ENCODE assay signal across 29 mouse cellular contexts in the genomic region with DNA sequence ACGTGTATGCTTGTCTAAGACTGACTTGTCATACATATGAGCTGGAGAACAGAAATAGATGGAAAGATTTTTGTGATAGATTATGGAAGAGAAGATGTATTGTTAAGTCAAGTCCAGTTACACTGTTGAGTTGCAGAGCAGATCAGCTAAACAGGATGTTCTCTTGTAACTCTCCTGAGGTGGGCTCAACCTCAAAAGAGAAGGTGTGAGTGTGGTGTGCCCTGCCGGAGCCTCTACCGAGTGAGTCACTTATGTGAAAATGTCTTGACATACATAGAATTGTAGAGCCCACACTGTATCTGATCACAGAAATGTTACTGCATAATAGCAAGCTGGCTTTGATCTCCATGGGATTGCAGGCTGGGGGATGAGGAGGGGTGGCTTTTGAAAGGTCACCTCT.
DNase-seq lines count a peak whose midpoint lies in the region; ATAC-seq and TF ChIP-seq lines count a peak whose summit lies in the region.
"Had no signal": no experiment of that assay in that cellular context is flagged by ENCODE, and none has a peak within 500 bp of the region (broad histone marks: within the 10 kb centered on the region; RNA-seq: fewer than 3 reads in every experiment).

No protein-coding gene starts in this region.

- TF ChIP-seq CTCF in thymus, adult 2 months (IDR thresholded peaks at IDR 0.05; ENCODE audit: borderline replicate concordance, control insufficient read depth, extremely low read depth, insufficient read depth, low read length, poor library complexity): no peak

- WGBS in thymus, adult 2 months: 83% methylated on average over 3 of the region's 3 CpGs
- WGBS in forebrain, embryonic 14.5 days: 92% methylated on average over 3 of the region's 3 CpGs

- DNase-seq in thymus, adult 2 months: peak; percentile 11
- no peak for DNase-seq in thymus, adult 18-20 months
- DNase-seq in thymus, postnatal 14 days: peak; percentile 47
- DNase-seq in gastrocnemius, postnatal 14 days: no peak
- DNase-seq in forebrain, embryonic 14.5 days (ENCODE audit: low spot score): no peak
- no peak for DNase-seq in gastrocnemius, postnatal 10 days
- DNase-seq: adrenal gland, postnatal 14 days; cerebellum, adult 11-12 months; cerebellum, postnatal 10 days; gastrocnemius, postnatal 36 days; heart, postnatal 10 days; kidney, adult 2 months; kidney, postnatal 4 days; layer of hippocampus, postnatal 36 days; left cerebral cortex, postnatal 4 days; liver, postnatal 0 days; lung, postnatal 36 days; right cerebral cortex, postnatal 25 days; spleen, adult 18-20 months had no signal

- H3K9ac ChIP-seq in forebrain, embryonic 14.5 days (ENCODE audit: low read length): no peak overlapping the region
- H3K9ac ChIP-seq: forebrain, embryonic 13.5 days; heart, embryonic 13.5 days; hindbrain, embryonic 14.5 days; liver, embryonic 12.5 days; liver, postnatal 0 days; midbrain, embryonic 13.5 days; neural tube, embryonic 15.5 days had no signal

- H3K27ac ChIP-seq in thymus, adult 2 months (ENCODE audit: control insufficient read depth, insufficient read depth, low read length): no peak overlapping the region
- no peak overlapping the region for H3K27ac ChIP-seq in forebrain, embryonic 14.5 days (ENCODE audit: low read depth, low read length)
- H3K27ac ChIP-seq: forebrain, embryonic 13.5 days; heart, embryonic 13.5 days; hindbrain, embryonic 14.5 days; kidney, postnatal 0 days; liver, embryonic 12.5 days; midbrain, embryonic 13.5 days; neural tube, embryonic 15.5 days had no signal

- no peak overlapping the region for H3K4me3 ChIP-seq in thymus, adult 2 months (ENCODE audit: control insufficient read depth, insufficient read depth, low read length)
- H3K4me3 ChIP-seq in forebrain, embryonic 14.5 days (ENCODE audit: low read depth, low read length): no peak overlapping the region
- H3K4me3 ChIP-seq: forebrain, embryonic 13.5 days; heart, embryonic 13.5 days; liver, embryonic 12.5 days; midbrain, embryonic 13.5 days; neural tube, embryonic 15.5 days had no signal

- no peak overlapping the region for H3K4me2 ChIP-seq in forebrain, embryonic 14.5 days (ENCODE audit: low read length)
- H3K4me2 ChIP-seq: forebrain, embryonic 13.5 days; heart, embryonic 13.5 days; hindbrain, embryonic 14.5 days; liver, embryonic 12.5 days; midbrain, embryonic 13.5 days; neural tube, embryonic 15.5 days had no signal

- TF ChIP-seq POLR2A in thymus, adult 2 months (IDR thresholded peaks at IDR 0.05; ENCODE audit: control insufficient read depth, extremely low read depth, insufficient read depth, low read length, poor library complexity): no peak

- intact Hi-C loops in gastrocnemius, postnatal 14 days (cut with DNase I; ENCODE audit: low total_unique reads): no loop called here

- peak; percentile 70 for ATAC-seq in inflammation-experienced regulatory T-cells, adult 6 months
- ATAC-seq in forebrain, embryonic 14.5 days: no peak
- ATAC-seq: forebrain, embryonic 13.5 days; liver, embryonic 12.5 days; liver, postnatal 0 days; midbrain, embryonic 13.5 days; Patski had no signal

- H3K36me3 ChIP-seq in thymus, adult 2 months (ENCODE audit: control insufficient read depth, insufficient read depth, low read length): no peaks in the 10 kb centered on the region
- no peaks in the 10 kb centered on the region for H3K36me3 ChIP-seq in forebrain, embryonic 14.5 days (ENCODE audit: control insufficient read depth, insufficient read depth, low read length)
- H3K36me3 ChIP-seq: G1E; heart, embryonic 13.5 days; liver, embryonic 12.5 days; midbrain, embryonic 13.5 days; neural tube, embryonic 15.5 days had no signal

- H3K9me3 ChIP-seq in forebrain, embryonic 14.5 days (replicated peaks; ENCODE audit: control insufficient read depth, low read length): no peaks in the 10 kb centered on the region
- H3K9me3 ChIP-seq: forebrain, embryonic 13.5 days; heart, embryonic 13.5 days; liver, embryonic 12.5 days; midbrain, embryonic 13.5 days; neural tube, embryonic 15.5 days had no signal

- no peaks in the 10 kb centered on the region; the same call in 1 of the 2 replicates for H3K4me1 ChIP-seq in thymus, adult 2 months (replicated peaks; ENCODE audit: control insufficient read depth, insufficient read depth, low read length)
- H3K4me1 ChIP-seq in forebrain, embryonic 14.5 days (ENCODE audit: control insufficient read depth, insufficient read depth, low read length): no peaks in the 10 kb centered on the region
- H3K4me1 ChIP-seq: forebrain, embryonic 13.5 days; heart, embryonic 13.5 days; liver, embryonic 12.5 days; midbrain, embryonic 13.5 days; neural tube, embryonic 15.5 days had no signal

- no peaks in the 10 kb centered on the region for H3K27me3 ChIP-seq in thymus, adult 2 months (ENCODE audit: control insufficient read depth, insufficient read depth, low read length)
- no peaks in the 10 kb centered on the region for H3K27me3 ChIP-seq in forebrain, embryonic 14.5 days (replicated peaks; ENCODE audit: control insufficient read depth, insufficient read depth, low read length)
- H3K27me3 ChIP-seq: forebrain, embryonic 13.5 days; heart, embryonic 13.5 days; liver, embryonic 12.5 days; midbrain, embryonic 13.5 days; neural tube, embryonic 15.5 days; Patski had no signal

Comparison
In these comparisons a context has a peak if more than half of its experiments do, and no peak if none do; other contexts are left out.
1. DNase-seq: peak in thymus, adult 2 months (single experiment) and thymus, postnatal 14 days (single experiment); none in thymus, adult 18-20 months (0 of 2), gastrocnemius, postnatal 14 days (single experiment), forebrain, embryonic 14.5 days (single experiment) and gastrocnemius, postnatal 10 days (single experiment).